Mouse (Mus musculus): ENCODE results near the gene Casc3. TPM values are rescaled to one million over a fixed set of nuclear protein-coding genes. Genes with fewer than 3 reads are reported as not detected.

The Casc3 gene
- 42.8 and 43.0 TPM in 2 replicates for polyA plus RNA-seq (2012)

- no peak for TF ChIP-seq GATA1 (IDR thresholded peaks at IDR 0.05; ENCODE audit: low read length)
Observed at GRCm38 (mm10) chr11:98804605-98805004, at the start of gene Casc3. Gene Casc3, plus strand, starts transcription at chr11:98804905.

DNA sequence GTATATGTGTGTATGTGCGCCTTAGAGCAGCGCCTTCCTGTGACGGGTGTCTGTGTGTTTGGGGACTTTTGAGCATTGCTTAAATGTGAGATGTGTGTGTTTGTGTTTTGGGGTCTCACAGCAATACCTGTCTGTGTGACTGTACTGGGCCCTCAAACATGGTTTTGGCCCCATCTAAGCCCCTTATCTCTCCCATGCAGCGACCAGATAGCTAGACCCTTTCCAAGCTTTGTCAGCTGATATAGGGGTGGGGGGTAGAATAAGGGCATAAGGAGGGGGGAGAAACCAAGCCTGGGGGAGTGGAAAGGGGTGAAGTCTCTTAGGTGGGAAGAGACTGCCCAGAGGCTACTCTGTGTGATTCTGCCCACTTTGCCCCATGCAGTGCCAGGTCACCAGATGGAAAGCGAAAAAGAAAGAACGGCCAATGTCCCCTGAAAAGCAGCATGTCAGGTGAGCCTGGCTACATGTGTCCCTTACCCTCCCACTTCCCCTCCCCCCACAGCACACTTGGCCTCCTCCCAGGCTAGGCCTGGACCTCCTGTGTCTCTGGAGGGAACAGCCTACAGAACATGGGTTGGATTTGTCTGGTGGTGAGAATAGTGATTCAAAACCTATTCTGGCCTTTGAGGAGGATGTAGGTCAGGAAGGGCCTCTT lies 48.9 kb upstream of the Casc3 start:
- TF ChIP-seq GATA1 (IDR thresholded peaks at IDR 0.05; ENCODE audit: low read length) = no peak

GRCm38 (mm10) chr11:98756711-98757110 lies 48.0 kb upstream of the Casc3 start:
- no peak for TF ChIP-seq GATA1 (IDR thresholded peaks at IDR 0.05; ENCODE audit: low read length)

DNA sequence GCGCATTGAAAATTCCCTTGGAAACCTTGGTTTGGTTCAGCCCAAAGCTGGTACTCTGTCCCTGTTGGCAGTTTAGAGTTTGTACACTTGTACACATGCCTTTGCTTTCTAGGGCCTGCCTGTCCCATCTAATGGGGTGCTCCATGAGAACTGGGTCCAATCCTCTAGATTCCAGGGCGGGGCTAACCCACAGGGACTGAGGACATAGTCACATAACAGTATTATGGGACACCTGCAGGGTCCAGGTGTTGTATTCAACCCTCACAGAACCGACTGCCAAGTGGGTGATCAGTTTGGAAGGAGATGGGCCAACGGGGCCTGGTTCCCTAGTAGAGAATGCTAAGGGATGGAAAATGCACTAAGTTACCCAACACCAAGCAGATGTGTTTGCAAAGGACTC lies 42.8 kb upstream of the Casc3 start:
- TF ChIP-seq GATA1 (IDR thresholded peaks at IDR 0.05; ENCODE audit: low read length) = no peak

DNA sequence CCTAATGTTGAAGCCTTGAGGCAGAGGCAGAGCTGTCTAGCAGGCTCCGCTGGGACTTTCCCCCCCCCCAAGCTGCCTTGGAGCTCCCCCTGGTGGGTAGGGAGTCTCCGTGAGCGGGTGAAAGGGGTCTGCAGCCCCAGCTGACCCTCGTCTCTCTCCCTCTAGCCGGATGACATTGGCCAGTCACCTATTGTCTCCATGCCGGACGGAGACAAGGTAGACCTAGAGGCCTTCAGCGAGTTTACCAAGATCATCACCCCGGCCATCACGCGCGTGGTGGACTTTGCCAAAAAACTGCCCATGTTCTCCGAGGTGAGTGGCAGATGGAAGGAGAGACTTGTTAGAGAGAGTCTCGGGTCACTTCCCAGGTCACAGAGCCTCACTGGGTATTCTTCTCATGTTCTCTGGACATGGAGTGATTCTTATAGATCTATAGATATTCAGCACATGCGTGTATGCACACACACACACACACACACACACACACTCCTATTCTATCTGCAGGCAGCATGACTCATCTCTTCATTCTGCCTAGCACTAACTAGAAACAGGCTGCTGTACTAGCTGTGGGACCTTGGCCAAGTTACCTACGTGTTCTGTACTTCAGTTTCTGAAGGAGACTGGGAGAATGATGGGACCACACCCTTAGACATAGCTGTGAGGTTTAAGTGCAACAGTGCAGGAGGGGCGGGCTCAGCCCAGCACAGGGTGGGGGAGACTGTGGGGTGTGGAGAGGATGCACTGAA lies 41.8 kb upstream of the Casc3 start:
- no peak for TF ChIP-seq GATA1 (IDR thresholded peaks at IDR 0.05; ENCODE audit: low read length)

GRCm38 (mm10) chr11:98763502-98763861 lies 41.2 kb upstream of the Casc3 start:
- TF ChIP-seq GATA1 (IDR thresholded peaks at IDR 0.05; ENCODE audit: low read length) = no peak

- TF ChIP-seq GATA1 (IDR thresholded peaks at IDR 0.05; ENCODE audit: low read length) = no peak
Observed at GRCm38 (mm10) chr11:98764091-98764490, 40.6 kb upstream of the Casc3 start.

DNA sequence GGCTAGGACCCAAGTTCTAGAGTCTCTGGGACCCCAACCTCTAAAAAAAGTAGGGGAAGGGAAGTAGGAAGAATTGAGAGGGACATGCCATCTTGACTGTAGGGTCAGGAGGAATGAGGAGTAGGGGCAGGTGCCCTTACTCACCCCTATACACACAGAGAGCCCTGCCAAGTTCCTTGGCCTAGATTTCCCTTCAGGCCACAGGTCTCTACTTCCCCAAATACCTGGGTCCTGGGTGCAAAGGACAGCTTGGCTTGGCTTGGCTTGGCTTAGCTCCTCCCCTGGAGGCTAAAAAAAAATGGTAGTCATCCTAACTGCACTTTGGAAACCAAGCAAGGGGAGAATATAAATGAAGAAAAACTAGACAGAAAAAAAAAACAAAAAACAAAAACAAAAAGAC lies 40.0 kb upstream of the Casc3 start:
- TF ChIP-seq GATA1 (IDR thresholded peaks at IDR 0.05; ENCODE audit: low read length) = no peak

- TF ChIP-seq GATA1 (IDR thresholded peaks at IDR 0.05; ENCODE audit: low read length) = no peak
Observed at GRCm38 (mm10) chr11:98765421-98766309, 39.0 kb upstream of the Casc3 start.

GRCm38 (mm10) chr11:98766346-98766745 lies 38.4 kb upstream of the Casc3 start:
- no peak for TF ChIP-seq GATA1 (IDR thresholded peaks at IDR 0.05; ENCODE audit: low read length)

GRCm38 (mm10) chr11:98766816-98767215 lies 37.9 kb upstream of the Casc3 start:
- TF ChIP-seq GATA1 (IDR thresholded peaks at IDR 0.05; ENCODE audit: low read length) = no peak

GRCm38 (mm10) chr11:98767276-98767675 lies 37.4 kb upstream of the Casc3 start:
- no peak for TF ChIP-seq GATA1 (IDR thresholded peaks at IDR 0.05; ENCODE audit: low read length)

DNA sequence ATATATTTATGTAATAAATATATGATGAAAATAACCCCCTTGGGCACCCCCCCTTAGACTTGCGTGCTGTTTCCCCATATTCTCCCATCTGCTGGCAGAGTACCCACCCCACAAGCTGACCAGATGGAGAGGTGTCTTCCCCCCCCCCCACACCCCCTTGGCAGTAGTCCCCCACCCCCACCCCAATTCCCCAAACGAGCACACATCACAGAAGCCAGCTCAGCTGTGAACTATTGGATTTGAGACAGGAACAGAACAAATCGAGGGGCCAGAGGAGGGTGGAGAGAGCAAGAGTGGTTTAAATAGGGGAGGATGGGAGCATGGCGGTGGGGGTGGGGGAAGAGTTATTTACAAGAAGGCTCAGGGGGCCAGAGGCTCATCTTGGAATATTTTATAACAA lies 37.0 kb upstream of the Casc3 start:
- no peak for TF ChIP-seq GATA1 (IDR thresholded peaks at IDR 0.05; ENCODE audit: low read length)

- no peak for TF ChIP-seq GATA1 (IDR thresholded peaks at IDR 0.05; ENCODE audit: low read length)
Observed at GRCm38 (mm10) chr11:98768127-98769006, 36.3 kb upstream of the Casc3 start.
